Mouse (Mus musculus): Measurements from ENCODE around the gene Cd320.

GRCm38 (mm10) chr17:33824084-33824996 lies 18.6 kb upstream of the Cd320 start, which contains the start of the genes Rps28 and Ndufa7:
- TF ChIP-seq CTCF (IDR thresholded peaks at IDR 0.05; ENCODE audit: low read depth, low read length) (no peak), GATA1 (IDR thresholded peaks at IDR 0.05; ENCODE audit: borderline replicate concordance, low read length) (no peak), TAL1 (conservative IDR thresholded peaks at IDR 0.05; ENCODE audit: low read depth, low read length) (no peak), GATA2 (IDR thresholded peaks at IDR 0.05; ENCODE audit: borderline replicate concordance, low read depth, low read length) (no peak)

Data from G1E (cell line).